Mouse (Mus musculus) lung, postnatal 0 days (tissue): ENCODE measurements around the gene Usp15.

Experiments used
- CTCF ChIP-seq: IDR thresholded peaks from 2 replicates; pipeline ENCODE4 v1.5.1; 2016; ENCODE audit warnings: antibody characterized with exemption, mild to moderate bottlenecking
- EP300 ChIP-seq: IDR thresholded peaks from 2 replicates; pipeline ENCODE4 v1.6.1; 2016; ENCODE audit warnings: antibody characterized with exemption, mild to moderate bottlenecking, control low read depth

DNA sequence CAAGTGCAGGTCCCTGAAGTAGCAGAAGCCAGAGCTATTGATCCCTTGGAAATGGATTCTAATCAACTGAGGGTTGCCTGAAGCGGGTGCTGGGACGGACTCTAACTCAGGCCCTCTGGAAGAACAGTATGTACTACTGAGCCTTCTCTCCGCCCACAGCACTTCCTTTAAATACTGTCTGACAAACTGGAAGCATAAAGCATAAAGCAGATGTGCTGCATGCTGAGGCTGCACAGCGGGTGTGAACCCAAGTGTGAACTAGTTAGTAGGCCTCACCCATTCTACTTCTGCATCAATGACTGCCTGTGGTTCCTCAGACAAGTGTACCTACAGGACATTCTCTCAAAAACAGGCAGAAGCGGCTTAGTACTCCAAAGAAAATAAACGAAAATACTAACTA lies 41.0 kb downstream of the Usp15 start:
- TF ChIP-seq EP300 (no peak), CTCF (no peak)
